Mouse (Mus musculus) embryonic fibroblast, embryonic 13.5 days (primary cell): ENCODE data around the gene Gnptg.

Experiments
- CTCF ChIP-seq: IDR thresholded peaks from 2 replicates; pipeline ENCODE4 v1.5.1; 2011; ENCODE audit warnings: mild to moderate bottlenecking, control low read depth, low read length, moderate library complexity, borderline replicate concordance; ENCODE audit not compliant: insufficient read depth
- POLR2A ChIP-seq: IDR thresholded peaks from 2 replicates; pipeline ENCODE4 v1.6.1; 2011; ENCODE audit warnings: low read depth, mild to moderate bottlenecking, control low read depth, low read length, moderate library complexity

GRCm38 (mm10) chr17:25222951-25223601, 16.8 kb downstream of the Gnptg start:
- TF ChIP-seq POLR2A (no peak), CTCF (no peak)
